Mouse (Mus musculus): ENCODE data around the gene Zfp296.
"Not testable (repeated sequence)": the region's sequence is repeated elsewhere in the genome, so short reads cannot be mapped to it uniquely, and the experiment has no call there.

Gene Zfp296

GRCm38 (mm10) chr7:19604606-19605214 lies 27.6 kb downstream of the Zfp296 start:
- DNase-seq (ENCODE audit: low spot score in 2 of 2), result not testable (repeated sequence)

- no peak for DNase-seq (ENCODE audit: low spot score in 2 of 2)
These were observed 30.2 kb downstream of the Zfp296 start for GRCm38 (mm10) chr7:19607291-19607690.

GRCm38 (mm10) chr7:19609641-19610332 lies 32.7 kb downstream of the Zfp296 start:
- DNase-seq (ENCODE audit: low spot score in 2 of 2), result no peak

GRCm38 (mm10) chr7:19610969-19611368 lies 33.9 kb downstream of the Zfp296 start:
- no peak for DNase-seq (ENCODE audit: low spot score in 2 of 2)

- no peak for DNase-seq (ENCODE audit: low spot score in 2 of 2)
These were observed 38.0 kb downstream of the Zfp296 start for GRCm38 (mm10) chr7:19615036-19615577.

GRCm38 (mm10) chr7:19619004-19619801 lies 42.1 kb downstream of the Zfp296 start:
- peak; percentile 80 to 83 for DNase-seq (ENCODE audit: low spot score in 2 of 2)

- DNase-seq (ENCODE audit: low spot score in 2 of 2), result peak; percentile 50 to 60
These were observed 43.7 kb downstream of the Zfp296 start for GRCm38 (mm10) chr7:19620811-19621210.

- DNase-seq (ENCODE audit: low spot score in 2 of 2), result no peak
These were observed 45.2 kb downstream of the Zfp296 start for GRCm38 (mm10) chr7:19622241-19622640.

- no peak for DNase-seq (ENCODE audit: low spot score in 2 of 2)
These were observed 46.3 kb downstream of the Zfp296 start for GRCm38 (mm10) chr7:19623433-19623832.

GRCm38 (mm10) chr7:19627721-19628120 lies 50.6 kb downstream of the Zfp296 start:
- no peak for DNase-seq (ENCODE audit: low spot score in 2 of 2)

GRCm38 (mm10) chr7:19628192-19628535 lies 51.1 kb downstream of the Zfp296 start:
- no peak for DNase-seq (ENCODE audit: low spot score in 2 of 2)

GRCm38 (mm10) chr7:19628536-19629360 lies 51.7 kb downstream of the Zfp296 start:
- DNase-seq (ENCODE audit: low spot score in 2 of 2), result peak; percentile 82 to 88

- DNase-seq (ENCODE audit: low spot score in 2 of 2), result peak; percentile 89 to 90
These were observed 52.3 kb downstream of the Zfp296 start, which contains the start of gene Relb for GRCm38 (mm10) chr7:19629361-19629734. TSS of gene Relb (minus strand) at chr7:19629438.

Data from right cerebral cortex, adult 2 months (tissue).